Mouse (Mus musculus) MEL (cell line): ENCODE measurements at regions not wholly inside any gene's neighbourhood (a gene's known extent, or its start where the extent isn't known, plus 50 kb on each side); places are given as distances from the start of the nearest gene placed in this dataset.

ENCODE experiments used
- CTCF ChIP-seq, 3 experiments: IDR thresholded peaks in 2 of 3; conservative IDR thresholded peaks in 1 of 3; 2 replicates each; pipeline ENCODE4 v1.5.1; 2011 to 2012; ENCODE audit warnings: low read length in 3 of 3, low read depth in 2 of 3, mild to moderate bottlenecking in 2 of 3, improper control_type of control experiment in 1 of 3, inconsistent platforms in 1 of 3, mixed read lengths in 1 of 3, moderate library complexity in 1 of 3; ENCODE audit not compliant: control insufficient read depth in 1 of 3, insufficient read depth in 1 of 3, poor library complexity in 1 of 3, severe bottlenecking in 1 of 3
- ELF1 ChIP-seq: IDR thresholded peaks from 2 replicates; pipeline ENCODE4 v1.6.1; 2014; ENCODE audit warnings: low read depth, mild to moderate bottlenecking, inconsistent platforms, low read length, improper control_type of control experiment, moderate library complexity
- MAZ ChIP-seq: IDR thresholded peaks from 2 replicates; pipeline ENCODE4 v1.6.1; 2012; ENCODE audit warnings: low read depth, mild to moderate bottlenecking, inconsistent platforms, low read length, improper control_type of control experiment

GRCm38 (mm10) chr6:50807187-50808012 is 153.2 kb upstream of the Npvf start:
- TF ChIP-seq ELF1 (no peak), MAZ (no peak), CTCF (IDR thresholded peaks at IDR 0.05 in 2 of 3, conservative IDR thresholded peaks at IDR 0.05 in 1 of 3; ENCODE audit: control insufficient read depth in 1 of 3, insufficient read depth in 1 of 3, low read depth in 2 of 3, low read length in 3 of 3, poor library complexity in 1 of 3, severe bottlenecking in 1 of 3) (no peak)
